Mouse (Mus musculus) CH12.LX (cell line): ENCODE measurements around the gene Tlx1. TPM values are rescaled to one million over a fixed set of nuclear protein-coding genes. Genes with fewer than 3 reads are reported as not detected.

Experiments used
- DNase-seq: peaks from one replicate; pipeline ENCODE4 v3.0.0-alpha.2; 2013; ENCODE audit errors: extremely low read depth
- H3K27ac ChIP-seq: 2 replicates; pipeline ENCODE4 v1.5.1; 2012; ENCODE audit warnings: low read depth, mild to moderate bottlenecking, control low read depth, moderate library complexity; ENCODE audit not compliant: insufficient read depth
- H3K27me3 ChIP-seq: replicated peaks from 2 replicates; pipeline ENCODE3; 2012; ENCODE audit warnings: inconsistent platforms
- H3K36me3 ChIP-seq, 2 experiments: replicated peaks in 1 of 2; 2 replicates each; pipeline versions ENCODE3 to v1.6.1; 2012; ENCODE audit warnings: inconsistent platforms in 1 of 2, low read length in 1 of 2, mild to moderate bottlenecking in 1 of 2, mixed read lengths in 1 of 2, moderate library complexity in 1 of 2; ENCODE audit not compliant: control insufficient read depth in 1 of 2, insufficient read depth in 1 of 2
- H3K4me1 ChIP-seq, 2 experiments: 2 replicates each; pipeline ENCODE4 v1.6.1; 2012; ENCODE audit warnings: inconsistent platforms in 1 of 2, moderate library complexity in 1 of 2; ENCODE audit not compliant: insufficient read depth in 2 of 2, control insufficient read depth in 1 of 2
- H3K4me2 ChIP-seq: 2 replicates; pipeline ENCODE4 v1.6.1; 2012; ENCODE audit warnings: low read depth, mild to moderate bottlenecking, control low read depth; ENCODE audit not compliant: poor library complexity, insufficient read depth, severe bottlenecking
- H3K4me3 ChIP-seq, 3 experiments: fragments of 150-350 bp in 1 of 3; sonication (generic) in 1 of 3; replicated peaks in 1 of 3; 2 replicates each; pipeline versions ENCODE3 to v1.5.1; 2011 to 2012; ENCODE audit warnings: low read depth in 2 of 3, low read length in 2 of 3, mild to moderate bottlenecking in 2 of 3, moderate library complexity in 2 of 3, control low read depth in 1 of 3, improper control_type of control experiment in 1 of 3, inconsistent platforms in 1 of 3, mixed read lengths in 1 of 3; ENCODE audit not compliant: poor library complexity in 1 of 3
- H3K79me2 ChIP-seq: replicated peaks from 2 replicates; pipeline ENCODE4 v1.6.1; 2012; ENCODE audit warnings: mild to moderate bottlenecking, moderate library complexity; ENCODE audit not compliant: control insufficient read depth, poor library complexity, insufficient read depth, severe bottlenecking; ENCODE audit errors: extremely low read depth
- H3K9ac ChIP-seq: 2 replicates; pipeline ENCODE4 v1.6.1; 2012; ENCODE audit warnings: low read depth, mild to moderate bottlenecking, control low read depth, moderate library complexity; ENCODE audit not compliant: insufficient read depth
- H3K9me3 ChIP-seq: replicated peaks from 2 replicates; pipeline ENCODE3; 2012; ENCODE audit warnings: low read length, inconsistent platforms, mixed read lengths
- BHLHE40 ChIP-seq: IDR thresholded peaks from 2 replicates; pipeline ENCODE4 v1.6.1; 2011; ENCODE audit warnings: mild to moderate bottlenecking, low read depth, low read length, improper control_type of control experiment
- CTCF ChIP-seq, 2 experiments: IDR thresholded peaks in 1 of 2; conservative IDR thresholded peaks in 1 of 2; 2 replicates each; pipeline ENCODE4 v1.5.1; 2011 to 2012; ENCODE audit warnings: low read depth in 2 of 2, low read length in 2 of 2, improper control_type of control experiment in 1 of 2, inconsistent platforms in 1 of 2, mild to moderate bottlenecking in 1 of 2, moderate library complexity in 1 of 2
- E2F4 ChIP-seq: IDR thresholded peaks from 2 replicates; pipeline ENCODE4 v1.6.1; 2011; ENCODE audit warnings: low read depth, low read length, improper control_type of control experiment; ENCODE audit not compliant: insufficient replicate concordance
- ETS1 ChIP-seq: conservative IDR thresholded peaks from 2 replicates; pipeline ENCODE4 v1.6.1; 2012; ENCODE audit warnings: low read depth, mild to moderate bottlenecking, inconsistent platforms, low read length, improper control_type of control experiment, moderate library complexity
- GABPA ChIP-seq: IDR thresholded peaks from 2 replicates; pipeline ENCODE4 v1.6.1; 2012; ENCODE audit warnings: low read depth, low read length, improper control_type of control experiment, inconsistent platforms; ENCODE audit not compliant: insufficient replicate concordance
- HCFC1 ChIP-seq: IDR thresholded peaks from 2 replicates; pipeline ENCODE4 v1.6.1; 2012; ENCODE audit warnings: low read depth, mild to moderate bottlenecking, inconsistent platforms, low read length, improper control_type of control experiment
- JUN ChIP-seq: IDR thresholded peaks from 2 replicates; pipeline ENCODE4 v1.6.1; 2011; ENCODE audit warnings: low read depth, mild to moderate bottlenecking, low read length, improper control_type of control experiment, moderate library complexity; ENCODE audit not compliant: insufficient read depth
- JUND ChIP-seq: conservative IDR thresholded peaks from 2 replicates; pipeline ENCODE4 v1.6.1; 2011; ENCODE audit warnings: low read depth, low read length, improper control_type of control experiment
- KAT2A ChIP-seq: IDR thresholded peaks from 2 replicates; pipeline ENCODE4 v1.6.1; 2012; ENCODE audit warnings: low read length, improper control_type of control experiment, inconsistent platforms; ENCODE audit not compliant: insufficient replicate concordance
- MAFK ChIP-seq: IDR thresholded peaks from 2 replicates; pipeline ENCODE4 v1.6.1; 2011; ENCODE audit warnings: low read length, improper control_type of control experiment; ENCODE audit not compliant: insufficient replicate concordance
- MXI1 ChIP-seq: IDR thresholded peaks from 2 replicates; pipeline ENCODE4 v1.6.1; 2011; ENCODE audit warnings: mild to moderate bottlenecking, low read depth, low read length, improper control_type of control experiment
- NRF1 ChIP-seq: IDR thresholded peaks from 2 replicates; pipeline ENCODE4 v1.6.1; 2014; ENCODE audit warnings: low read depth, mild to moderate bottlenecking, inconsistent platforms, low read length, improper control_type of control experiment, moderate library complexity
- RAD21 ChIP-seq: IDR thresholded peaks from 2 replicates; pipeline ENCODE4 v1.6.1; 2011; ENCODE audit warnings: low read depth, mild to moderate bottlenecking, low read length, improper control_type of control experiment, moderate library complexity
- TCF12 ChIP-seq: IDR thresholded peaks from 2 replicates; pipeline ENCODE4 v1.6.1; 2014; ENCODE audit warnings: low read depth, mild to moderate bottlenecking, inconsistent platforms, low read length, improper control_type of control experiment
- ZC3H11A ChIP-seq: IDR thresholded peaks from 2 replicates; pipeline ENCODE4 v1.6.1; 2012; ENCODE audit warnings: low read depth, mild to moderate bottlenecking, inconsistent platforms, low read length, improper control_type of control experiment
- dilution Hi-C: fragments of 300-500 bp; cut with MboI; formaldehyde crosslinking; loops from 2 replicates; pipeline ENCODE4 v1.14.3; 2020; ENCODE audit warnings: low sequenced_read_pairs; ENCODE audit not compliant: extremely low pct_unique_long_range_greater_than_20kb, extremely low pct_ligation_motif_present
- in situ Hi-C: fragments of 300-500 bp; cut with MboI; formaldehyde crosslinking; loops from 3 replicates; pipeline ENCODE4 v1.14.3; 2019; ENCODE audit warnings: low sequenced_read_pairs, low pct_ligation_motif_present, low pct_unique_long_range_greater_than_20kb, mixed read lengths
- polyA plus RNA-seq: library from polyadenylated mRNA; unstranded; fragments of >175 nt; gene quantifications from 2 replicates; pipeline ENCODE4 v1.2.1, GENCODE M21; 2012; ENCODE audit warnings: low read depth; ENCODE audit not compliant: insufficient read length
- total RNA-seq, 2 experiments: library from RNA; depleted of rRNA; stranded (reverse); fragments of 300-350 nt in 1 of 2; fragments of >200 nt in 1 of 2; gene quantifications; 2 replicates each; pipeline ENCODE4 v1.2.3; 2012 to 2014

Gene Tlx1
- total and polyA plus RNA-seq, 3 experiments = not detected

DNA sequence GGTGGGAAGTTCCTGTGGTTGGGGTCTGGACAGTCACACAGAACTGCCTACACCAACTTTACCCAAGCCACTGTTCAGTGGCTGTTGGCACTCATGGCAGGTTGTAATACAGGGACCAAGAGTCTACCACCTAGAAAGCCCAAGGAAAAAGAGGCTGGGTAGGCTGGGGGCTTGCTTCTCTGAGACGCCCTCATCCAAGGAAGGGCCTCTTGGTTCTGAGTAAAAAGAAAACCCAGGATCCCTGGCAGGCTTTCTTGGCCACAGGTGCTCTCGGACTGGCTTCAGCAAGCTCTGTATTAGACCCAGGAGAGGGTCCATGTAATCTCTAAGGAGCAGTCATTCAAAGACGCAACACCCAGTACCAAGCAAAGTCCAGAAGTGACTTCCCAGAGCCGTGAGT lies 7.7 kb downstream of the Tlx1 start:
- Histone ChIP-seq H3K9ac (no peak overlapping the region), H3K4me1 (peaks cover 0 to 3% of the 10 kb centered on the region in 2 experiments; a peak in 1 of 4 replicates), H3K27me3 (peaks cover 80% of the 10 kb centered on the region), H3K9me3 (no peaks in the 10 kb centered on the region), H3K27ac (no peak overlapping the region), H3K4me3 (no peak overlapping the region), H3K79me2 (no peaks in the 10 kb centered on the region), H3K4me2 (no peak overlapping the region), H3K36me3 (no peaks in the 10 kb centered on the region)
- in situ Hi-C loops (loop anchor here (5.0 to 10.0 kb wide), 2 partner anchors 36 to 103 kb away; no protein-coding TSS in a partner anchor), dilution Hi-C loops (no loop called here)
- TF ChIP-seq GABPA (no peak), JUND (no peak), RAD21 (no peak), ZC3H11A (no peak), ETS1 (no peak), NRF1 (no peak), CTCF (conservative IDR thresholded peaks at IDR 0.05 in 1 of 2, IDR thresholded peaks at IDR 0.05 in 1 of 2; ENCODE audit: low read depth in 2 of 2, low read length in 2 of 2) (no peak)
- no peak for DNase-seq

DNA sequence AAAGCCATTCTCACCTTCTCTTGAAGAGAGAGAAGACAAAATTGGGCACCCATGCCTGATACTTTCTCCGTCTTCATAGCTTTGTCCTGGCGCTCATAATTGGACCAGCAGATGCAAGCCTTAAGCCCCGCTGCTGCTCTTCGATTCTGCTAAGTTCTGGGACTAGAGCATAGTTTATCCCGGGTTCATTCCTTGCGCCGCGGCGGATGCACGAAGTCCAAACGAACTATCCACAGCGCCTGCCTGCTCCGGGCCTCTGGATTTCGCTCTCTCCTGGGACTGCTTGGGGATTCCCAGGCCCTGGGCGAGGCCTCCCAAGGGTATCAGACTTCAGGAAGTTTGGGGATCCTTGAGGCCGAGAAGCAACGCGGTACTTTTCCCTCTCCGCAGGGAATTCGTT lies 8.4 kb downstream of the Tlx1 start:
- H3K4me2 ChIP-seq = no peak overlapping the region
- TF ChIP-seq TCF12 (no peak), ETS1 (no peak), HCFC1 (no peak), JUN (no peak), BHLHE40 (no peak), KAT2A (no peak), MXI1 (no peak), MAFK (no peak), E2F4 (no peak)
- TF ChIP-seq, all 38 proteins: peak for 0
- dilution Hi-C loops = no loop called here
- Histone ChIP-seq H3K27me3 (peaks cover 79% of the 10 kb centered on the region), H3K9ac (no peak overlapping the region), H3K36me3 (no peaks in the 10 kb centered on the region), H3K9me3 (no peaks in the 10 kb centered on the region), H3K4me1 (peaks cover 0 to 3% of the 10 kb centered on the region in 2 experiments; a peak in 1 of 4 replicates), H3K4me3 (no peak overlapping the region), H3K79me2 (no peaks in the 10 kb centered on the region), H3K27ac (no peak overlapping the region)
- DNase-seq = no peak
- in situ Hi-C loops = loop anchor here (5.0 to 10.0 kb wide), 2 partner anchors 37 to 104 kb away; no protein-coding TSS in a partner anchor
